Mouse (Mus musculus) embryonic facial prominence, embryonic 15.5 days (tissue): ENCODE measurements around the gene Il15ra. TPM values are rescaled to one million over a fixed set of nuclear protein-coding genes. Genes with fewer than 3 reads are reported as not detected.

Experiments
- ATAC-seq: fragments of 200-750 bp; cut with Nextera tagmentation; 2 replicates; pipeline ENCODE4 v1.8.0; 2017; ENCODE audit warnings: low read depth, moderate TSS enrichment; ENCODE audit not compliant: insufficient number of reproducible peaks, low FRiP score, low TSS enrichment
- H3K27ac ChIP-seq: fragments of 300-500 bp; sonication (generic); replicated peaks from 2 replicates; pipeline ENCODE4 v1.5.1; 2015; ENCODE audit warnings: mild to moderate bottlenecking, inconsistent platforms
- H3K27me3 ChIP-seq: fragments of 300-500 bp; sonication (generic); 2 replicates; pipeline ENCODE4 v1.6.1; 2015; ENCODE audit warnings: inconsistent platforms
- H3K36me3 ChIP-seq: fragments of 300-500 bp; sonication (generic); 2 replicates; pipeline ENCODE4 v1.6.1; 2015; ENCODE audit warnings: mild to moderate bottlenecking, inconsistent platforms
- H3K4me1 ChIP-seq: fragments of 300-500 bp; sonication (generic); 2 replicates; pipeline ENCODE4 v1.6.1; 2015; ENCODE audit warnings: inconsistent platforms
- H3K4me2 ChIP-seq: fragments of 300-500 bp; sonication (generic); replicated peaks from 2 replicates; pipeline ENCODE4 v1.6.1; 2015; ENCODE audit warnings: mild to moderate bottlenecking, inconsistent platforms
- H3K4me3 ChIP-seq: fragments of 300-500 bp; sonication (generic); replicated peaks from 2 replicates; pipeline ENCODE4 v1.5.1; 2015; ENCODE audit warnings: mild to moderate bottlenecking, inconsistent platforms
- H3K9ac ChIP-seq: fragments of 300-500 bp; sonication (generic); 2 replicates; pipeline ENCODE4 v1.6.1; 2015; ENCODE audit warnings: inconsistent platforms
- H3K9me3 ChIP-seq: fragments of 300-500 bp; sonication (generic); replicated peaks from 2 replicates; pipeline ENCODE4 v1.6.1; 2016; ENCODE audit warnings: inconsistent platforms
- WGBS: fragments of 180-500 bp; shearing (Covaris S2); methylation state at CpG from one replicate; pipeline ENCODE4 v1.1.7; 2015; 5-methylcytosine and 5-hydroxymethylcytosine counted together
- polyA plus RNA-seq: library from polyadenylated mRNA; unstranded; fragments of >200 nt; fragmentation: Nextera tagmentation; extraction: Ambion mirVana; gene quantifications from 2 replicates; pipeline ENCODE4 v1.2.1, GENCODE M21; 2015

Gene Il15ra
- polyA plus RNA-seq, 1 experiment from 2014 or later: 3.3 TPM

- Histone ChIP-seq H3K4me2 (no peak overlapping the region), H3K27me3 (no peaks in the 10 kb centered on the region), H3K36me3 (peaks cover 52% of the 10 kb centered on the region), H3K4me1 (no peaks in the 10 kb centered on the region), H3K9ac (no peak overlapping the region), H3K9me3 (no peaks in the 10 kb centered on the region), H3K4me3 (no peak overlapping the region), H3K27ac (no peak overlapping the region)
- ATAC-seq: no peak
- 92% methylated on average over 4 of the region's 4 CpGs for WGBS
Observed at GRCm38 (mm10) chr2:11739516-11740051, 34.5 kb downstream of the Il15ra start.

DNA sequence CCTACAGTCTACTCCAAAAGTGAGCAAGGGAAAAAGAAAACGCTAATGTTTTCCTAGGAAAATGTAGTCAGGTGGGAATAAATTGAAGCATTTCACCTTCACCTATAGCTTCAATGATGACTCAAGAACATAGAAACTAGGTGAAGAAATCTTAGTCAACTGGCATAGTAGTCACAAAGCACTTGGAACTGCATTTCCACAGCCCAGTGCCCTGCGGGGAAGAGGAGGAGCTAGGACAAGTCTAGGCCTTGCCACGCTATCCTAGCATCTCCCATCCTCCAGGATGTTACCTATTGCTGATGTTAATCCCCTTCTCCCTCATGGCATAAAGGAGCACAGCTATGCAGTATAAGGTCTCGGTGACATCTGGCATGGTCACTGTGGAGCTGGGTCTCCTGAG lies 57.5 kb downstream of the Il15ra start:
- no peak overlapping the region for H3K9ac ChIP-seq
- H3K4me1 ChIP-seq: no peaks in the 10 kb centered on the region
- H3K27me3 ChIP-seq: no peaks in the 10 kb centered on the region
- peaks cover 93% of the 10 kb centered on the region for H3K36me3 ChIP-seq
- H3K4me2 ChIP-seq: no peak overlapping the region
- no peak overlapping the region for H3K4me3 ChIP-seq
- no peak for ATAC-seq
- WGBS: 87% methylated on average over 4 of the region's 4 CpGs
- H3K9me3 ChIP-seq: no peaks in the 10 kb centered on the region
- H3K27ac ChIP-seq: no peak overlapping the region

DNA sequence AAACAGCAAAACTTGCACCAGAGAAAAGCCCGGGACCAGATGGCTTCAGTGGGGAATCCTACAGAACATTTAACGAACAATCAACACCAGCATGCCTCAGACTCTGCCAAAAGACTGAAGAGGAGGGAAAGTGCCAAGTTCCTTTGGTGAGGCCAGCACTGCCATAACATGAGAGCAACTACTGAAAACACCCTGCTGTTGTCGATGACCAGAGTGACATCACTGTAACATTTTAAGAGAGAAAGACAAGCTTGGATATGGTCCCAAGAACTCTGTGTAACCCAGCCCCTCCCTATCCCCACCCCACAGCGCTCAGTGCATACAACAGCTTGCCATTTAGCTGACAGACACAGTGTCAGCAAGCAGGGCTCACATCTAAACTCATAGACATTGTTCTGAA lies 60.6 kb downstream of the Il15ra start:
- ATAC-seq: no peak
- Histone ChIP-seq H3K27me3 (no peaks in the 10 kb centered on the region), H3K27ac (no peak overlapping the region), H3K4me2 (no peak overlapping the region), H3K4me1 (no peaks in the 10 kb centered on the region), H3K4me3 (no peak overlapping the region), H3K9ac (no peak overlapping the region), H3K36me3 (peaks cover 80% of the 10 kb centered on the region), H3K9me3 (no peaks in the 10 kb centered on the region)
- 81% methylated on average over 4 of the region's 4 CpGs for WGBS

GRCm38 (mm10) chr2:11766485-11767160 lies 61.5 kb downstream of the Il15ra start:
- H3K4me2 ChIP-seq: no peak overlapping the region
- H3K4me1 ChIP-seq: no peaks in the 10 kb centered on the region
- ATAC-seq: no peak
- no peaks in the 10 kb centered on the region for H3K9me3 ChIP-seq
- H3K4me3 ChIP-seq: no peak overlapping the region
- H3K27ac ChIP-seq: no peak overlapping the region
- peaks cover 71% of the 10 kb centered on the region for H3K36me3 ChIP-seq
- H3K27me3 ChIP-seq: no peaks in the 10 kb centered on the region
- no peak overlapping the region for H3K9ac ChIP-seq
- 75% methylated on average over 5 of the region's 5 CpGs for WGBS

GRCm38 (mm10) chr2:11767161-11767545 lies 62.1 kb downstream of the Il15ra start:
- no peaks in the 10 kb centered on the region for H3K9me3 ChIP-seq
- H3K36me3 ChIP-seq: peaks cover 65% of the 10 kb centered on the region
- H3K4me3 ChIP-seq: no peak overlapping the region
- H3K27me3 ChIP-seq: no peaks in the 10 kb centered on the region
- 85% methylated on average over 10 of the region's 10 CpGs for WGBS
- no peak for ATAC-seq
- H3K4me1 ChIP-seq: no peaks in the 10 kb centered on the region
- no peak overlapping the region for H3K9ac ChIP-seq
- H3K4me2 ChIP-seq: no peak overlapping the region
- H3K27ac ChIP-seq: no peak overlapping the region

DNA sequence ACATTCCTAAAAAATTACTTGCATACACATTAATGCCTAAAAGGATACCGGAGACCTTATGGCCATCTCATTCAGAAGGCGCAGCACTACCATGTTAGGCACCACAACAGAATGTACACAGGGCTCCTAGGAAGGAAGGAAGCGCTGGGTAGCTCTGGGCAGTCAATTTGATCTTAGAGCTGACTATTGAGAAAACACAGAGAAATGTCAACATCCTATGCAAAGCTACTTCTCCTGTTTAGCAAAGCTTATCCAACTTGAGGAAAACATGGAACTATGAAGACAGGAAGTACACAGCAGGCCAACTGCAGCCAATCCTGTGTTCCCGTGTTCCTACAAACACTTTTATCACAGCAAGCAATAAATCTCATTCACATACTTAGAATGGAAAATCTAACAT lies 66.6 kb downstream of the Il15ra start:
- no peak for ATAC-seq
- Histone ChIP-seq H3K4me3 (no peak overlapping the region), H3K27ac (no peak overlapping the region), H3K27me3 (no peaks in the 10 kb centered on the region), H3K4me1 (peaks cover 8% of the 10 kb centered on the region), H3K4me2 (no peak overlapping the region), H3K9ac (no peak overlapping the region), H3K9me3 (no peaks in the 10 kb centered on the region), H3K36me3 (peaks cover 27% of the 10 kb centered on the region)
- WGBS: 95% methylated on average over 4 of the region's 4 CpGs

DNA sequence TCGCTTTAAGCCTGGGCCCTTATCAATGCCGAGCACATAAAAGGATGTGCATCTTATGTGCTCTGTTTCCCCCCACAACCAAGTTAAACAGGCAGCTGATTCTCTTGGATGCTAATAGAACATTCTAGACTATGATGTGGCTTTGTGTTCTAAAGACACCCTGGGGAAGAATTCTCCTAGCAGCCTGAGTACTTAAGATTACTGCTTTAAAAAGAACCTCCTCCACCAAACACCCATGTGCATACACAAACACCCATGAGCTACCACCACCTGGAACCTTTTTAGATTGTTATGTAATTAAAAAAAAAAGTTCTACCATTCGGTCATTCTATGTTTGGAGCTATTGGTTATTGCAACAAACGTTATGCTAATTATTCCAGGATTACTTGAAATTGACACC lies 67.3 kb downstream of the Il15ra start:
- H3K36me3 ChIP-seq: peaks cover 20% of the 10 kb centered on the region; the same call in 1 of the 2 replicates
- ATAC-seq: no peak
- H3K27ac ChIP-seq: no peak overlapping the region
- no peaks in the 10 kb centered on the region for H3K27me3 ChIP-seq
- H3K4me3 ChIP-seq: no peak overlapping the region
- H3K4me2 ChIP-seq: no peak overlapping the region
- 72% methylated on average over 4 of the region's 4 CpGs for WGBS
- H3K9me3 ChIP-seq: no peaks in the 10 kb centered on the region
- peaks cover 9% of the 10 kb centered on the region for H3K4me1 ChIP-seq
- H3K9ac ChIP-seq: no peak overlapping the region

GRCm38 (mm10) chr2:11774426-11774825 lies 69.3 kb downstream of the Il15ra start:
- no peak overlapping the region for H3K27ac ChIP-seq
- H3K27me3 ChIP-seq: no peaks in the 10 kb centered on the region
- 83% methylated on average over 10 of the region's 10 CpGs for WGBS
- H3K4me2 ChIP-seq: no peak overlapping the region
- peaks cover 17% of the 10 kb centered on the region for H3K4me1 ChIP-seq
- H3K4me3 ChIP-seq: no peak overlapping the region
- no peak for ATAC-seq
- H3K9ac ChIP-seq: no peak overlapping the region
- no peaks in the 10 kb centered on the region for H3K9me3 ChIP-seq
- H3K36me3 ChIP-seq: peaks cover 5% of the 10 kb centered on the region; the same call in 1 of the 2 replicates

DNA sequence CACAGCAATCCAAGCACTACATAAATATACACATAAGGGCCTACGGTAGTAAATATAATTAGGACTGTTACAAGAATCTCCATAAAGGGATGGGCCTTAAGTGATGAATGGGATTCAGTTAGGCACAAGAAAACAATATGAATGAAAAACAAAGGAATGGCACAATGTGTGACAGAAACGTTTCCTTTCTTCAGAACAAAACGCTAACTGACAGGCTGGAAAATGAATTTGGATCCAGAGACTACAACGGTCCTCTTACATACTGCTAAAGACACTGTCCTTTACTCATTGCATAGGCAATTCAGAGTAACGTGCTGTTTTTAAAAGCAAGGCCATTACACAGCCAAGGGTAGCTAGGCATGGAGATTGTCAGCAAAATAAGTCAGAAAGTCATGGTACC lies 70.0 kb downstream of the Il15ra start:
- Histone ChIP-seq H3K4me1 (peaks cover 21% of the 10 kb centered on the region), H3K4me3 (no peak overlapping the region), H3K9me3 (no peaks in the 10 kb centered on the region), H3K27ac (no peak overlapping the region), H3K27me3 (no peaks in the 10 kb centered on the region), H3K36me3 (no peaks in the 10 kb centered on the region), H3K4me2 (no peak overlapping the region), H3K9ac (no peak overlapping the region)
- ATAC-seq: no peak
- WGBS: 79% methylated on average over 5 of the region's 5 CpGs

DNA sequence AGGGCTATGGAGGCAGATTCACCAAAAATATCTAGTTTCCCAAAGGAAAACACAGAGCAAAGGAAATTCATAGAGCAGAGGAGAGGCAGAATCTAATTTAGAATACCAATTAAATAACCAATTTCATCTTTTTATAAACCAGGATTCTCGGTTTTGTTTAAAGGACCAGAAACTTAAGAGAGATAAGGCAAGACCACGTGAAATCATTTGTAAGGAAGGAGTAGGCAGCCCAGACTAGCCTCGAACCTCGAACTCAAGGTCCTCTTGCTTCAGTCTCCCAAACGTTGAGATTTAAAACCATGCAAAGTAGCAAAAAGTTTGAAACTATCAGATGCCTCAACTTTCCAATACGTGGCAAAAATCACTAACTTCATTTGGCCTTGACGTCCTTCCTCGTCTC lies 71.3 kb downstream of the Il15ra start:
- H3K9ac ChIP-seq: peak overlapping the region; percentile 77
- peaks cover 21% of the 10 kb centered on the region for H3K4me1 ChIP-seq
- H3K4me2 ChIP-seq: peak overlapping the region; percentile 54
- peaks cover 6% of the 10 kb centered on the region for H3K36me3 ChIP-seq
- WGBS: 49% methylated on average over 8 of the region's 8 CpGs
- no peak for ATAC-seq
- no peaks in the 10 kb centered on the region for H3K27me3 ChIP-seq
- H3K9me3 ChIP-seq: no peaks in the 10 kb centered on the region
- H3K4me3 ChIP-seq: peak overlapping the region; percentile 91
- no peak overlapping the region; the same call in 1 of the 2 replicates for H3K27ac ChIP-seq

GRCm38 (mm10) chr2:11777091-11778068 lies 72.3 kb downstream of the Il15ra start, which contains the start of the genes Fbh1 and Ankrd16:
Gene Fbh1, minus strand, starts transcription at chr2:11777582.
Gene Ankrd16, plus strand, starts transcription at chr2:11777876.
- WGBS: under 1% methylated on average over 73 of the region's 73 CpGs
- no peaks in the 10 kb centered on the region for H3K27me3 ChIP-seq
- no peaks in the 10 kb centered on the region for H3K9me3 ChIP-seq
- peak within 1 kb of the TSS; percentile 85 for H3K9ac ChIP-seq
- H3K27ac ChIP-seq: peak within 1 kb of the TSS; percentile 99
- peak within 1 kb of the TSS; percentile 91 for H3K4me3 ChIP-seq
- H3K36me3 ChIP-seq: peaks cover 16% of the 10 kb centered on the region
- H3K4me2 ChIP-seq: peak within 1 kb of the TSS; percentile 77
- peaks cover 21% of the 10 kb centered on the region for H3K4me1 ChIP-seq
- peak; percentile 97 for ATAC-seq
